Mouse (Mus musculus): ENCODE results near the gene Syn3.
A peak's percentile ranks its signal among the peaks of the same experiment; 100 is the strongest.

The Syn3 gene

DNA sequence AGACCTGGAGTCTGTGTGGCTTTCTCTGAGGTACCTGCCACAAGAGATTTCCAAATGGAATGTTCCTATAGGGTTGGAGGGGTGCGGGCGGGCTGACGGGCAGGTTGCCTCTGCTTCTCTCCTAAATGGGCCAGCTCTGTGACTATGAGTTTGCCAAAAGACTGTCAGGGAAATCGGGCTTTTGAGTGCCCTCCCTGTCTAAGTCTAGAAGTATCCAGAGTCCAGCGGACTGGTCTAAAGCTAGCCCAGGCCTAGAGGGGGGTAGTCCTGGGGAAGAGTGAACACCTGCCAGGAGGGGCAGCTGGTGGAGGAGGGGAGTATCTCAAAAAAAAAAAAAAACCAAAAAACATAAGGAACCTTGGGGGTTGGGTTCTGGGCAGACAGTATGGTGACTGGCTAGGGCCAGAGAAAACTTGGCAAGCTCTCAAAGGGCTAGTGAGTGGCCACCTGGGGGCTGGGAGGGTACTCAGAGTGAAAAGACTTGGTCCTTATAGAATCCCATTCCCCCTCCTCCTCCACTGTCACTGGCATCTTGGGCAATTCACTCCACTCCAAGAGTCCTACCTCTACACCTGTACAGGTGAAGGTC is 180.1 kb downstream of the Syn3 start:
- no peak for DNase-seq (ENCODE audit: extremely low read depth, low read depth, low spot score)

DNA sequence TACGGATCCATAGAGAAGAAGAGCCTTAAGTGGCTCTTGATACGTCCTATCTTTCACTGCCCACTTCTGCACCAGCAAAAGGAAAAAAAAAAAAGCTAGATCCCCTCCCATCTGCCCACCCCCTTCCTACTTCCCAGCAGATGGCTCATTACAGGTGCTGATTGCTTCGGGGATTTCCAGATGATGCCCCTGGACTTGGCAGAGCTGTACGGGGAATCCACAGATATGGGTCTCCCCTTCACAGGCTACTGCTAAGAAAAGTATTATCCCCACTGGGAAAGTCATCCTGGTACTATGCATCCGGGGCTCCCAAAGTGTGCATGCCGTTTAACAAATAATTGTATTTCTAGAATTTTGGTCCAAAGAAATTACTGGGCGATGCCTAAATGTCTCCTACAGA is 181.1 kb downstream of the Syn3 start:
- no peak for DNase-seq (ENCODE audit: extremely low read depth, low read depth, low spot score)

DNA sequence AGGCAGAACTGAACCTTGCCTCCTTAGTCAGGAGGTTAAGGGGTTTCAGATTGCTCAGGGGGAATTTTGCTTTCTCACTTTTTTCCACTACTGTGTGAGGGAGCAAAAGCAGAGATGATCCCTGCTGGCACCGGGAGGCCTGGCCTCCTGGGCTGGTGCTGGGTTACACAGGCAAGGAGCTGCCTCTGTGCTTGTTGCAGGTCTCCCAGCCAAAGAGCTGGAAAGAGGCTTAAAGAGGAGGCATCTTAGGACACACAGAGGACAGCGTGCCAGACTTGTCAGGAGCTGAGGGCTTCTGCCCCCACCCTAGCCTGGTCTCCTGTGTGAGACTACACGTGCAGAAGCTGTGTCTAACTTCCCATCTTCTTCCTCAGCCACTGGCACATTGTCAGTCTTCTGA is 183.2 kb downstream of the Syn3 start:
- DNase-seq (ENCODE audit: extremely low read depth, low read depth, low spot score), result no peak

- no peak for DNase-seq (ENCODE audit: extremely low read depth, low read depth, low spot score)
Observed at GRCm38 (mm10) chr10:86313448-86313847, 185.2 kb downstream of the Syn3 start.

DNA sequence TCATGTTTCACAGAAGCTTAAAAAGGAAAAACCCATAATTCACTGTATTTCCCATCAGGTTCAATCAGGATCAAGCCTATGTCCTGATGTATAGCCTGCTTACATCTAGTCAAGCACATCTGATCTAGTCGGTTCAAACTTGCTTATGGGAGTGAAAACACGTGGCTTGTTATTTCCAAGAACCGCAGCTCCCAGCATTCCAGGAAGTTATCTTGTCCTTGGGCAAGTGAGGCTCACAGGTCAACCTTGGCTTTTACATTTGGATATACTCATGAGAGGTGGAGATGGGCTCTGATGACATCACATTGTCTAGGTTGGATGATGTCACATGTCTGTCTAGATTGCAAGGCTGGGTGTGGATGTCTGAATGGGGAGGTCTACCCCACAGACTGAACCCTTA is 185.7 kb downstream of the Syn3 start:
- DNase-seq (ENCODE audit: extremely low read depth, low read depth, low spot score), result no peak

- peak; percentile 39 for DNase-seq (ENCODE audit: extremely low read depth, low read depth, low spot score)
Observed at GRCm38 (mm10) chr10:86310527-86310926, 188.2 kb downstream of the Syn3 start.

- no peak for DNase-seq (ENCODE audit: extremely low read depth, low read depth, low spot score)
Observed at GRCm38 (mm10) chr10:86307235-86307634, 191.5 kb downstream of the Syn3 start.

GRCm38 (mm10) chr10:86304583-86304982 is 194.1 kb downstream of the Syn3 start:
- DNase-seq (ENCODE audit: extremely low read depth, low read depth, low spot score), result no peak

DNA sequence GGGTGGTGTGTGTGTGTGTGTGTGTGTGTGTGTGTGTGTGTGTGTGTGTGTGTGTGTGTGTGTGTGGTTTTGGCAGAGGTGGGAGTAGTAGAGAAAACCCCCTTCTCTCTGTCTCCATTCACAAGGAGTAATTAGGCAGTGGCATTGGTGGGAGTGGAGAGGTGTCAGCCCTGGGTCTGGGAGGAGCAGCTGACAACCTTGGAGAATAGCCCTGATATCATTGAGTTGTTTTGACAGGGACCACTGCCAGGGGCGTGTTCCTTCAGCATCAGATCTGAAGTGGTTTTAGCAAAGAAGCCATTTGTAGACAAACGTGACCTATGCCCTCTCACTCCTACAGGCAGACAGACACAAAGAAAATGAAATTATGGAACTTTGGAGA is 195.2 kb downstream of the Syn3 start:
- no peak for DNase-seq (ENCODE audit: extremely low read depth, low read depth, low spot score)

GRCm38 (mm10) chr10:86302761-86303494 is 195.8 kb downstream of the Syn3 start:
- DNase-seq (ENCODE audit: extremely low read depth, low read depth, low spot score), result no peak

GRCm38 (mm10) chr10:86302318-86302648 is 196.4 kb downstream of the Syn3 start:
- no peak for DNase-seq (ENCODE audit: extremely low read depth, low read depth, low spot score)

DNA sequence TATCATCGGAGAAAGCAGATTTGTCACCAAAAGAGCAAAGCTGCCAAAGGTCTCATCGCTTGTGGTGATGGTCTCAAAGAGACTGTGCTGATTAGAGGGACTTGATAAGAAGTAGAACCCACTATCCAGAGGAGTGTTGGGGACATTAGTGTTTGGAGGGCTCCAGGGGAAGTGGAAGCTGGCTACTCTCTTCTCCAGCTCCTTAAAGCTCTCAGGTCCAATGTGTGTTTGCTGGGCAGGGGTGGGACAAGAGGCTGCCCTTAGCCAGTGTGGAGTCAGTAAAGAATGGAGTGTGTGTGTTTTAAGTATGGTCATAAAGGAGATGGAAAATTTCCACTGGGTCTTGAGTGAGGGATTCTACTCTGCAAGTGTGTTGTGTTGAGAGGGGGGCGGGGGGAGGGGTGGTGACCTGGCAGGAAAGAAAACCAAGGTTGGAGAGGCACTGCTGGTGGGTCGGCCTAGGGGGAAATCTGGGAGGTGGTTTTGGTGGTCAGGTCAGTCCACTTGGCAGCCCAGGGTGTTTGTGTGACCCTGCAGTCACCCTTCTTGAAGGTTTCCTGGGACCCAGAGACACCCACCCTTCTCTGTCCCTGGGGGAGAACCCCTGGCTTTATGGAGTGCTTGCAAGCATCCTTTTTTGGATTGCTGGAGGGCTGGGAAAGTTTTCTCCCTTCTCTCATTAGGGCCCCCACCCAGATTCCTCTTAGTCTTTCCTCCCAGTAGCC is 196.9 kb downstream of the Syn3 start:
- no peak for DNase-seq (ENCODE audit: extremely low read depth, low read depth, low spot score)

- no peak for DNase-seq (ENCODE audit: extremely low read depth, low read depth, low spot score)
Observed at GRCm38 (mm10) chr10:86301117-86301490, 197.6 kb downstream of the Syn3 start.

DNA sequence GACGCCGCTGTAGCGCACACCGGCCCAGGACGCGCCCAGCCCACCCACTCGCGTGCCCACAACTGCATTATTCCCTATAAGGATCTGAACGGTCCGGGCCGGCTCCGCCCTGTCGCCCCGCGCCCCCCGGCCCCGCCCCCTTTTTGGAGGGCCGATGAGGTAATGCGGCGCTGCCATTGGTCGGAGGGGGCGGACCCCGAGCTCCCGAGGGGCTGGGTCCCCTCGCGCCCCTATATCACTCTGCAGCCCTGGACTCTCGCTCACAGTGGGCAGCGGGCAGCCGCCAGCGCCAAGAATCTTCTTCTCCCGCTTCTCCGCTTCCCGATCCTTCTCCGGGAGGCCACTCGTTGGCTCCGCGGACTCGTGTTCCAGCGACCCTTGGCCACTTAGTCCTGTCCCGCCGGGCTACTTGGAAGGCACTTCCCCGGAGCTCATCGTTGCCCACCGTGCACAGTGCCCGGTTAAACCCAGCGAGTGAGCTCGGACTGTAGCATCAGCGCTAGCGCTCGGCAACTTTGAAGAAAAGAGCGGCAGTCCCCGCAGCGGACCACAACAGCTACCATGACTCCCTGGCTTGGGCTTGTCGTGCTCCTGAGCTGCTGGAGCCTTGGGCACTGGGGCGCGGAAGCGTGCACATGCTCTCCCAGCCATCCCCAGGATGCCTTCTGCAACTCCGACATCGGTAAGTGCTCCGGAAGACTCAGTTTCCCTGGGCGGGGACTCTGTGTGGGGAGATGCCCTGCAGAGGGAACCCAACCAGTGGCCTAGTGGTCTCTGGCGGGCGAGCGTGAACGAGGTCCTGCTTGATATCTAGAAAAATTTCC is 198.2 kb downstream of the Syn3 start, which contains the start of gene Timp3:
Timp3 (plus strand) TSS at position 80 of the 824 bp plus-strand sequence.
- no peak for DNase-seq (ENCODE audit: extremely low read depth, low read depth, low spot score)

GRCm38 (mm10) chr10:86299795-86300194 is 198.9 kb downstream of the Syn3 start:
- no peak for DNase-seq (ENCODE audit: extremely low read depth, low read depth, low spot score)

DNA sequence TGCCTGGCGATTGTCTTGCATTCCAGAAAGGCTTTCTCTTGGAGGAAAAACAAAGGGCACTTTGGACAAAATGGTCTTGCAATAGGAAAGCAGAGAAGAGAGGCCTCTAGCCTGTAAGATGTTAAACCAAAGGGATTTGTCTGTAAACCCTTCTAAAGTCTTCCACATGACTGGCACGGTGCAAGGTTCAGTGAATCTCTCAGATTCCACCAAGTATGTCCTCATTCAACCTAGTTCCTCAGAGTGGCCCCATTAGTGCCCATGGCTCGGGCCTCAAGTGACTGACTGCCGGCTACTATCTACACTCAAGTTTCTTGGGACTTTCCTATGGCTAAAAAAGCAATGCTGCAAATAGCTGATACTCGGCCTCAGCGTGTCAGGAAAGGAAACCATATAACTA is 200.4 kb downstream of the Syn3 start:
- DNase-seq (ENCODE audit: extremely low read depth, low read depth, low spot score), result no peak

DNA sequence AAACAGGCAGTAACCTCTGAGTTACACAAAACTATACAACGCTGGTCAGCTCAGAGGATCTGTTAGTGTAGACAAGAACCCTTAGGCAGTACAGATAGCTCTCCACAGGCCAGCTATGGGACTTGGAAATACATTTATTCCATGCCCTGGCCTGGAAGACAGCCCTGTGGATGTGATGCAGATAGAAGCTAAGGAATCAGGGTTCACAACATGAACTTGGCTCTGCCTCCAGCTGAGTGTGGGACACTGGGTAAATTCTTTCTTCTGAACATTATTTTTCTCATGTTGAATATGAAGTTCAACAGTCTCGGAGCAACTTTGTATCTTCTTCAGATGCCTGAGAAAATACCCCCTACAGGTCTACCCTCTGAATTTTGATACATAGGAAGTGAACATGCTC is 201.4 kb downstream of the Syn3 start:
- DNase-seq (ENCODE audit: extremely low read depth, low read depth, low spot score), result no peak

GRCm38 (mm10) chr10:86296111-86296510 is 202.6 kb downstream of the Syn3 start:
- DNase-seq (ENCODE audit: extremely low read depth, low read depth, low spot score), result no peak

DNA sequence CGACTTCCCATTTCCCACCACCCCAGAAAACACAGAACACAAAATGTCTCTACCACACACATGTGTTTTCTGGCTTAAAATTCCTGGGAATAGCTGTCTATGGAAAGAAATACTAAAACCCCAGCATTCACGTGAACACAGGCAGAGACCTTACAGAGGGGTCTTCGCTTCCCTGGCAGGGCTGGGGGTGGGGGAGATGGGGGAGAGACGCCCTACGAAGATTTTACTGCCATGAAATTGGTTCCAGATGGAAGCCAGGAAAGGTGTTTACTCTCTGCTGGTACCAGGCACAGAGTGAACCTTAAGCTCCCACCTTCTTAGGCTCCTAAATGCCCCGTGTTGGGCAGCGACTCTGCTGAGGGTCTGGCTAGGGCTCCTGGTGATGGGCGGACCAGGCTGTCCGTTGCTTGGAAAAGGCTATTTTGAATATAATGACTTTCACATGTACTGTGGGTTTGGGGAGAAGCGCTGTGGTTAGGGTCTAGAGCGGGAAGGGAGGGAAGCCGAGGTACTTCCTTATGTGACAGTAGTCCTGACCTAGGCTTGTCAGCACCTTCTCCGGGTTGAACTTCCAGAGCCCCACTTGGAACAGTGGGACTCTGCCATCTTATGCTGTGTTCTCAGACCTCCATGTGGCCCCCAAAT is 203.1 kb downstream of the Syn3 start:
- no peak for DNase-seq (ENCODE audit: extremely low read depth, low read depth, low spot score)

GRCm38 (mm10) chr10:86294599-86295365 is 203.9 kb downstream of the Syn3 start:
- DNase-seq (ENCODE audit: extremely low read depth, low read depth, low spot score), result no peak
